Mouse (Mus musculus): ENCODE measurements around the gene 9530002B09Rik. TPM values are rescaled to one million over a fixed set of nuclear protein-coding genes. Genes with fewer than 3 reads are reported as not detected.

9530002B09Rik gene
- polyA plus RNA-seq (2014; fragmentation: Illumina TruSeq; extraction: RNeasy Lipid Tissue Mini Kit (QIAGEN cat#74804); ENCODE audit: low replicate concordance) = not detected

GRCm38 (mm10) chr4:122688975-122689374, at the start of gene 9530002B09Rik:
TSS of gene 9530002B09Rik (plus strand) at chr4:122689275.

Other genes with a start within 250 kb of the 9530002B09Rik start
- 144 TPM for gene Ppt1, start 147.0 kb downstream of the 9530002B09Rik start, polyA plus RNA-seq (2014; fragmentation: Illumina TruSeq; extraction: RNeasy Lipid Tissue Mini Kit (QIAGEN cat#74804); ENCODE audit: low replicate concordance)
- gene Cap1, start 196.8 kb downstream of the 9530002B09Rik start, polyA plus RNA-seq (2014; fragmentation: Illumina TruSeq; extraction: RNeasy Lipid Tissue Mini Kit (QIAGEN cat#74804); ENCODE audit: low replicate concordance) = 78.7 TPM